Mouse (Mus musculus) adrenal gland, adult 10 weeks (tissue): ENCODE results near the gene Olfr697. TPM values are rescaled to one million over a fixed set of nuclear protein-coding genes. Genes with fewer than 3 reads are reported as not detected.

Experiments
- polyA plus RNA-seq: library from polyadenylated mRNA; stranded (reverse); fragments of 350-450 nt; fragmentation: Illumina TruSeq; extraction: RNeasy Lipid Tissue Mini Kit (QIAGEN cat#74804); gene quantifications from one replicate; pipeline ENCODE4 v1.2.3, GENCODE M21; 2014; ENCODE audit warnings: low read depth, low replicate concordance

Gene Olfr697
- not detected for polyA plus RNA-seq

GRCm38 (mm10) chr7:106742343-106742742 lies at the start of gene Olfr697:
Gene Olfr697 (minus strand): TSS chr7:106742443.

GRCm38 (mm10) chr7:106755297-106755696 lies 13.1 kb upstream of the Olfr697 start, which contains the start of gene Olfr698:
Gene Olfr698 (minus strand): TSS chr7:106755397.

GRCm38 (mm10) chr7:106716296-106716695 lies 25.9 kb downstream of the Olfr697 start, which contains the start of gene Olfr695:
Gene Olfr695 (minus strand): TSS chr7:106716396.

GRCm38 (mm10) chr7:106691714-106692113 lies 50.5 kb downstream of the Olfr697 start, which contains the start of gene Olfr694:
Gene Olfr694 (minus strand): TSS chr7:106691814.

Other genes with a start within 250 kb of the Olfr697 start
- gene Olfr693, start 61.9 kb downstream of the Olfr697 start, polyA plus RNA-seq = not detected
- not detected for gene Olfr694, start 50.6 kb downstream of the Olfr697 start, polyA plus RNA-seq
- gene Olfr695, start 26.0 kb downstream of the Olfr697 start, polyA plus RNA-seq = not detected
- gene Olfr698, start 13.0 kb upstream of the Olfr697 start, polyA plus RNA-seq = not detected
- gene Olfr699, start 50.8 kb upstream of the Olfr697 start, polyA plus RNA-seq = not detected
- gene Olfr700, start 66.4 kb upstream of the Olfr697 start, polyA plus RNA-seq = not detected
- not detected for gene Olfr701, start 71.7 kb upstream of the Olfr697 start, polyA plus RNA-seq
- not detected for gene Olfr702, start 91.5 kb upstream of the Olfr697 start, polyA plus RNA-seq
- gene Olfr703, start 100.9 kb upstream of the Olfr697 start, polyA plus RNA-seq = not detected
- not detected for gene Olfr704, start 120.7 kb upstream of the Olfr697 start, polyA plus RNA-seq
- not detected for gene Olfr705, start 134.4 kb upstream of the Olfr697 start, polyA plus RNA-seq
- not detected for gene Olfr706, start 145.7 kb upstream of the Olfr697 start, polyA plus RNA-seq
- not detected for gene Olfr707, start 158.8 kb upstream of the Olfr697 start, polyA plus RNA-seq
- gene Olfr1532-ps1, start 165.6 kb upstream of the Olfr697 start, polyA plus RNA-seq = not detected
- not detected for gene Olfr709-ps1, start 189.8 kb upstream of the Olfr697 start, polyA plus RNA-seq
- gene Olfr710, start 205.9 kb upstream of the Olfr697 start, polyA plus RNA-seq = not detected
- not detected for gene Olfr6, start 221.5 kb upstream of the Olfr697 start, polyA plus RNA-seq
- gene Olfr711, start 233.0 kb upstream of the Olfr697 start, polyA plus RNA-seq = not detected